Mouse (Mus musculus) right cerebral cortex, postnatal 4 days (tissue): ENCODE data around the gene Tmigd1.

ENCODE experiments used
- DNase-seq: peaks from one replicate; pipeline ENCODE4 v3.0.0-alpha.2; 2022

The Tmigd1 gene

GRCm38 (mm10) chr11:76901579-76902361, at the start of gene Tmigd1:
TSS of gene Tmigd1 (plus strand) at chr11:76902159.
- DNase-seq = no peak

GRCm38 (mm10) chr11:76854475-76855341, 47.3 kb upstream of the Tmigd1 start:
- DNase-seq = no peak

- no peak for DNase-seq
These were observed 45.4 kb upstream of the Tmigd1 start for GRCm38 (mm10) chr11:76856601-76857000.

GRCm38 (mm10) chr11:76857111-76857510, 44.8 kb upstream of the Tmigd1 start:
- no peak for DNase-seq

GRCm38 (mm10) chr11:76858781-76859180, 43.2 kb upstream of the Tmigd1 start:
- no peak for DNase-seq

GRCm38 (mm10) chr11:76859261-76859660, 42.7 kb upstream of the Tmigd1 start:
- no peak for DNase-seq

GRCm38 (mm10) chr11:76861185-76861584, 40.8 kb upstream of the Tmigd1 start:
- no peak for DNase-seq

- no peak for DNase-seq
These were observed 29.3 kb upstream of the Tmigd1 start for GRCm38 (mm10) chr11:76872556-76873234.

- no peak for DNase-seq
These were observed 28.1 kb upstream of the Tmigd1 start for GRCm38 (mm10) chr11:76873865-76874264.

GRCm38 (mm10) chr11:76874766-76875165, 27.2 kb upstream of the Tmigd1 start:
- DNase-seq = no peak

GRCm38 (mm10) chr11:76879816-76880215, 22.1 kb upstream of the Tmigd1 start:
- no peak for DNase-seq

GRCm38 (mm10) chr11:76884451-76884850, 17.5 kb upstream of the Tmigd1 start:
- DNase-seq = no peak

GRCm38 (mm10) chr11:76889339-76890164, 12.4 kb upstream of the Tmigd1 start:
- no peak for DNase-seq

GRCm38 (mm10) chr11:76891171-76891570, 10.8 kb upstream of the Tmigd1 start:
- no peak for DNase-seq

GRCm38 (mm10) chr11:76891738-76892349, 10.1 kb upstream of the Tmigd1 start:
- DNase-seq = no peak

GRCm38 (mm10) chr11:76892972-76893371, 9.0 kb upstream of the Tmigd1 start:
- no peak for DNase-seq

- DNase-seq = no peak
These were observed 8.4 kb upstream of the Tmigd1 start for GRCm38 (mm10) chr11:76893570-76893969.

- DNase-seq = peak; percentile 21
These were observed 7.7 kb upstream of the Tmigd1 start for GRCm38 (mm10) chr11:76894240-76894639.

GRCm38 (mm10) chr11:76896360-76896759, 5.6 kb upstream of the Tmigd1 start:
- no peak for DNase-seq

GRCm38 (mm10) chr11:76897126-76897525, 4.8 kb upstream of the Tmigd1 start:
- DNase-seq = no peak

GRCm38 (mm10) chr11:76897871-76898270, 4.1 kb upstream of the Tmigd1 start:
- DNase-seq = no peak

- DNase-seq = no peak
These were observed 3.2 kb upstream of the Tmigd1 start for GRCm38 (mm10) chr11:76898751-76899150.
